8 mouse cellular contexts compared by ENCODE assay signal in genomic region chr8:106226589-106226988, GRCm38 (mm10). TPM values are rescaled to one million over a fixed set of nuclear protein-coding genes. Genes with fewer than 3 reads are reported as not detected.
DNase-seq lines count a peak whose midpoint lies in the region; ATAC-seq and TF ChIP-seq lines count a peak whose summit lies in the region.

No protein-coding gene starts in this region.

- no peak overlapping the region for H3K27ac ChIP-seq in heart, adult 2 months
- H3K27ac ChIP-seq in heart, embryonic 11.5 days (ENCODE audit: low read depth, low read length) = no peak overlapping the region
- no peak overlapping the region for H3K27ac ChIP-seq in liver, embryonic 14.5 days

- no peaks in the 10 kb centered on the region for H3K79me2 ChIP-seq in heart, adult 2 months (replicated peaks; ENCODE audit: control insufficient read depth, insufficient read depth, low read length)

- H3K27me3 ChIP-seq in heart, adult 2 months (ENCODE audit: control insufficient read depth, insufficient read depth, low read length) = no peaks in the 10 kb centered on the region
- no peaks in the 10 kb centered on the region for H3K27me3 ChIP-seq in heart, embryonic 11.5 days (ENCODE audit: control insufficient read depth, insufficient read depth, low read length)
- no peaks in the 10 kb centered on the region for H3K27me3 ChIP-seq in liver, embryonic 14.5 days (ENCODE audit: control insufficient read depth, insufficient read depth, low read length)

- 37% methylated on average over 9 of the region's 9 CpGs for WGBS in heart, adult 2 months
- 46% methylated on average over 9 of the region's 9 CpGs for WGBS in heart, embryonic 11.5 days (ENCODE audit: insufficient replicate concordance)
- 42% methylated on average over 9 of the region's 9 CpGs for WGBS in liver, embryonic 14.5 days (ENCODE audit: insufficient replicate concordance)

- intact Hi-C loops in heart, adult 2 months (cut with DNase I) = loop anchor here (1.0 kb wide), 1 partner anchor 86 kb away; no protein-coding TSS in a partner anchor
- intact Hi-C loops in heart, postnatal 10 days (cut with DNase I) = no loop called here

- no peak for TF ChIP-seq POLR2A in heart, adult 2 months (IDR thresholded peaks at IDR 0.05; ENCODE audit: insufficient read depth, low read depth, low read length)

- H3K4me2 ChIP-seq in heart, embryonic 11.5 days = no peak overlapping the region
- no peak overlapping the region for H3K4me2 ChIP-seq in liver, embryonic 14.5 days (ENCODE audit: low read depth)

- H3K4me3 ChIP-seq in heart, adult 2 months = no peak overlapping the region
- no peak overlapping the region for H3K4me3 ChIP-seq in heart, embryonic 11.5 days (ENCODE audit: low read depth, low read length)
- no peak overlapping the region for H3K4me3 ChIP-seq in liver, embryonic 14.5 days (ENCODE audit: insufficient read depth in 1 of 2, low read depth in 2 of 2, low read length in 2 of 2)

- DNase-seq in heart, adult 2 months = peak; percentile 30 to 59
- DNase-seq in urinary bladder, postnatal 14 days (ENCODE audit: low spot score) = peak; percentile 59
- DNase-seq in urinary bladder, postnatal 4 days (ENCODE audit: low spot score in 2 of 2) = no peak
- DNase-seq in cerebellum, adult 18-20 months = peak; percentile 68 to 71
- peak; percentile 53 to 70 for DNase-seq in heart, postnatal 10 days
- DNase-seq in liver, embryonic 14.5 days (ENCODE audit: low read depth in 3 of 3, low spot score in 3 of 3) = peak in 2 of 3 experiments; percentile 13 to 30
- DNase-seq in spleen, postnatal 10 days (ENCODE audit: low spot score in 2 of 2) = peak; percentile 45 to 74

- ATAC-seq in heart, embryonic 11.5 days (replicated peaks; ENCODE audit: insufficient number of reproducible peaks, low FRiP score, low TSS enrichment) = no peak
- no peak for ATAC-seq in liver, embryonic 14.5 days (ENCODE audit: insufficient read depth)

- peak; percentile 96 for TF ChIP-seq CTCF in heart, adult 2 months (IDR thresholded peaks at IDR 0.05)
- peak; percentile 86 for TF ChIP-seq CTCF in liver, embryonic 14.5 days (IDR thresholded peaks at IDR 0.05; ENCODE audit: low read depth)

- H3K9ac ChIP-seq in heart, adult 2 months (ENCODE audit: low read depth, low read length) = no peak overlapping the region
- no peak overlapping the region for H3K9ac ChIP-seq in heart, embryonic 11.5 days (ENCODE audit: low read depth, low read length)
- no peak overlapping the region for H3K9ac ChIP-seq in liver, embryonic 14.5 days (replicated peaks)

- no peaks in the 10 kb centered on the region for H3K36me3 ChIP-seq in heart, adult 2 months (ENCODE audit: control insufficient read depth, insufficient read depth, low read length)
- peaks cover 20% of the 10 kb centered on the region for H3K36me3 ChIP-seq in heart, embryonic 11.5 days (ENCODE audit: control insufficient read depth, insufficient read depth, low read length)
- peaks cover 7% of the 10 kb centered on the region for H3K36me3 ChIP-seq in liver, embryonic 14.5 days (replicated peaks; ENCODE audit: control insufficient read depth, insufficient read depth, low read depth)

- no peaks in the 10 kb centered on the region for H3K9me3 ChIP-seq in heart, embryonic 11.5 days (replicated peaks; ENCODE audit: control insufficient read depth, low read length)
- H3K9me3 ChIP-seq in liver, embryonic 14.5 days (ENCODE audit: control insufficient read depth, low read length) = no peaks in the 10 kb centered on the region

- no peaks in the 10 kb centered on the region for H3K4me1 ChIP-seq in heart, adult 2 months (ENCODE audit: control insufficient read depth, insufficient read depth, low read length)
- H3K4me1 ChIP-seq in heart, embryonic 11.5 days (ENCODE audit: control insufficient read depth, insufficient read depth, low read length) = no peaks in the 10 kb centered on the region
- H3K4me1 ChIP-seq in liver, embryonic 14.5 days (replicated peaks; ENCODE audit: control insufficient read depth in 2 of 2, insufficient read depth in 2 of 2, low read length in 1 of 2) = no peaks in the 10 kb centered on the region

- no peak for TF ChIP-seq EP300 in heart, adult 2 months (IDR thresholded peaks at IDR 0.05; ENCODE audit: insufficient read depth, low read depth, low read length)
- no peak for TF ChIP-seq EP300 in liver, embryonic 14.5 days (IDR thresholded peaks at IDR 0.05; ENCODE audit: low read depth)

RNA-seq across cellular contexts. Expression of gene Prmt7, which starts 15.9 kb away (rescaled TPM):
- 10 to 100 TPM; 22.9 to 26.3 TPM for total RNA-seq in heart, adult 2 months (2021)
- polyA plus RNA-seq in heart, adult 2 months (2012; rRNA removed) = 21.7 and 32.5 TPM in 2 replicates
- polyA plus RNA-seq in heart, embryonic 11.5 days (2014; fragmentation: Nextera tagmentation; extraction: Ambion mirVana) = 40.1 and 41.8 TPM in 2 replicates
- 10 to 100 TPM; 21.6 to 24.0 TPM for total RNA-seq in heart, postnatal 10 days (2021)
- polyA plus RNA-seq in liver, embryonic 14.5 days (2012; rRNA removed) = 10.2 and 11.1 TPM in 2 replicates
- polyA plus RNA-seq in liver, embryonic 14.5 days (2014; fragmentation: Nextera tagmentation; extraction: Ambion mirVana) = 19.1 and 21.2 TPM in 2 replicates

RNA-seq across cellular contexts. Expression of gene Slc7a6os, which starts 15.9 kb away (rescaled TPM):
- total RNA-seq in heart, adult 2 months (2021) = 10 to 100 TPM in 1 of 2 experiments, 1 to 10 TPM in 1; 9.6 to 10.7 TPM
- 7.1 and 8.8 TPM in 2 replicates for polyA plus RNA-seq in heart, adult 2 months (2012; rRNA removed)
- polyA plus RNA-seq in heart, embryonic 11.5 days (2014; fragmentation: Nextera tagmentation; extraction: Ambion mirVana) = 27.2 and 31.7 TPM in 2 replicates
- total RNA-seq in heart, postnatal 10 days (2021) = 10 to 100 TPM; 15.2 to 15.8 TPM
- 10.6 and 13.3 TPM in 2 replicates for polyA plus RNA-seq in liver, embryonic 14.5 days (2012; rRNA removed)
- polyA plus RNA-seq in liver, embryonic 14.5 days (2014; fragmentation: Nextera tagmentation; extraction: Ambion mirVana) = 8.9 and 10.2 TPM in 2 replicates

RNA-seq across cellular contexts. Expression of gene Slc7a6, which starts 57.9 kb away (rescaled TPM):
- 10 to 100 TPM; 10.2 to 10.8 TPM for total RNA-seq in heart, adult 2 months (2021)
- 14.7 and 17.4 TPM in 2 replicates for polyA plus RNA-seq in heart, adult 2 months (2012; rRNA removed)
- polyA plus RNA-seq in heart, embryonic 11.5 days (2014; fragmentation: Nextera tagmentation; extraction: Ambion mirVana) = 64.5 and 67.4 TPM in 2 replicates
- total RNA-seq in heart, postnatal 10 days (2021) = 10 to 100 TPM; 17.8 to 20.3 TPM
- 3.8 TPM in 2 replicates for polyA plus RNA-seq in liver, embryonic 14.5 days (2012; rRNA removed)
- 8.2 and 10.2 TPM in 2 replicates for polyA plus RNA-seq in liver, embryonic 14.5 days (2014; fragmentation: Nextera tagmentation; extraction: Ambion mirVana)

Comparison
In these comparisons a context has a peak if more than half of its experiments do, and no peak if none do; other contexts are left out.
1. DNase-seq: peak in heart, adult 2 months (2 of 2), urinary bladder, postnatal 14 days (single experiment), cerebellum, adult 18-20 months (2 of 2), heart, postnatal 10 days (2 of 2), liver, embryonic 14.5 days (2 of 3) and spleen, postnatal 10 days (2 of 2); none in urinary bladder, postnatal 4 days (0 of 2).